Mouse (Mus musculus): ENCODE measurements around the gene Syn1. TPM values are rescaled to one million over a fixed set of nuclear protein-coding genes. Genes with fewer than 3 reads are reported as not detected.

The Syn1 gene
- polyA plus RNA-seq, 1 experiment from 2014 or later: 30.8 TPM

DNA sequence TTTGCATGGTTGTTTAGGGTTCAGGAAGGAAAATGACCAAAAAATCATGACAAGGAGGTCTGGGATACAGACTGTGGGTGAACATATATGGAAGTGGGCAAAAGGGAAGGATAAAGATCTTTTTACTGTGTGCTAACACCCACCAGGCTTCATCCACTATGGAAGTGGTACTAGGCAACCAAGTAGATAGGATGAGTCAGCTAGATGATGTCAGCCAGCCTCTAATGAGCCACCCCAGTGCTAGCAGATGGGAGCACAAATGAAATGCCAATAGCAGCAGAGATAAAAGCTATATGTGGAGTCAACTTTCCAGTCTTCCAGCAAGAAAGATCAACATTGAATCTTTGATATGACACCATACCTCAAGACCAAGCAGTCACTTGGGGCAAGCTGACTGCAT, 5.7 kb downstream of the Syn1 start:
- Histone ChIP-seq H3K4me3 (replicated peaks) (no peak overlapping the region), H3K4me2 (replicated peaks) (no peak overlapping the region), H3K27ac (no peak overlapping the region), H3K9ac (replicated peaks) (no peak overlapping the region), H3K9me3 (no peaks in the 10 kb centered on the region), H3K27me3 (no peaks in the 10 kb centered on the region), H3K4me1 (replicated peaks) (peaks cover 13% of the 10 kb centered on the region; the same call in 1 of the 2 replicates), H3K36me3 (no peaks in the 10 kb centered on the region)
- ATAC-seq: no peak

- 88% methylated on average over 6 of the region's 6 CpGs for WGBS
- H3K9ac ChIP-seq (replicated peaks): no peak overlapping the region
- no peaks in the 10 kb centered on the region for H3K27me3 ChIP-seq
- no peak overlapping the region for H3K4me2 ChIP-seq (replicated peaks)
- peaks cover 9% of the 10 kb centered on the region; the same call in 1 of the 2 replicates for H3K4me1 ChIP-seq (replicated peaks)
- H3K9me3 ChIP-seq: no peaks in the 10 kb centered on the region
- H3K36me3 ChIP-seq: 0 out of 2 replicates have a peak, but pooled peaks cover 5% of the 10 kb centered on the region
- ATAC-seq: no peak
- H3K27ac ChIP-seq: no peak overlapping the region
- no peak overlapping the region for H3K4me3 ChIP-seq (replicated peaks)
Observed at GRCm38 (mm10) chrX:20913726-20914125, 7.1 kb downstream of the Syn1 start.

DNA sequence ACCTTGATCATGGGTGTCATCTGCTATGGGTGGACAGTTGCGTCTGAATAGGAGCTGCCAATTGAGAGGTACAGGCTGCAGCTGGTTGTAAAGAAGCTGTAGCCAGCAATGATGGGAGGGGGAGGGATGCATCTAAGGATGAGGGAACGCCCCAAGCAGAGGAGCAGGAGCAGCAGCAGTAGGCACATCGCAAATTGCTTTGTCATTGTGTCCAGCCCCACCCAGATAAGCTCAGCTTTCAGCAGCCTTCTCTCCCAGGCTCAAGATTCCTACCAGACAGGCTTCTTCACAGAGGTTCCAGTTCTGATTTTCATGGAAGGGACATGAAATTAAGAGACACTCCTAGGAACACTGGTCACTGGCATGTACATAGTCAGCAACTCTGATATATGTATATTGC, 10.7 kb downstream of the Syn1 start:
- no peak for ATAC-seq
- Histone ChIP-seq H3K27ac (no peak overlapping the region), H3K4me2 (replicated peaks) (no peak overlapping the region), H3K27me3 (no peaks in the 10 kb centered on the region), H3K36me3 (peaks cover 14% of the 10 kb centered on the region; the same call in 1 of the 2 replicates), H3K9ac (replicated peaks) (no peak overlapping the region), H3K4me3 (replicated peaks) (no peak overlapping the region), H3K9me3 (no peaks in the 10 kb centered on the region), H3K4me1 (replicated peaks) (no peaks in the 10 kb centered on the region)
- 35% methylated on average over 3 of the region's 3 CpGs for WGBS

GRCm38 (mm10) chrX:20875241-20875640, 45.6 kb downstream of the Syn1 start:
- H3K27ac ChIP-seq: no peak overlapping the region
- H3K4me1 ChIP-seq (replicated peaks): no peaks in the 10 kb centered on the region
- no peaks in the 10 kb centered on the region for H3K9me3 ChIP-seq
- ATAC-seq: no peak
- WGBS: 24% methylated on average over 3 of the region's 3 CpGs
- no peaks in the 10 kb centered on the region for H3K27me3 ChIP-seq
- no peak overlapping the region for H3K4me3 ChIP-seq (replicated peaks)
- no peaks in the 10 kb centered on the region for H3K36me3 ChIP-seq
- no peak overlapping the region for H3K9ac ChIP-seq (replicated peaks)
- H3K4me2 ChIP-seq (replicated peaks): no peak overlapping the region

DNA sequence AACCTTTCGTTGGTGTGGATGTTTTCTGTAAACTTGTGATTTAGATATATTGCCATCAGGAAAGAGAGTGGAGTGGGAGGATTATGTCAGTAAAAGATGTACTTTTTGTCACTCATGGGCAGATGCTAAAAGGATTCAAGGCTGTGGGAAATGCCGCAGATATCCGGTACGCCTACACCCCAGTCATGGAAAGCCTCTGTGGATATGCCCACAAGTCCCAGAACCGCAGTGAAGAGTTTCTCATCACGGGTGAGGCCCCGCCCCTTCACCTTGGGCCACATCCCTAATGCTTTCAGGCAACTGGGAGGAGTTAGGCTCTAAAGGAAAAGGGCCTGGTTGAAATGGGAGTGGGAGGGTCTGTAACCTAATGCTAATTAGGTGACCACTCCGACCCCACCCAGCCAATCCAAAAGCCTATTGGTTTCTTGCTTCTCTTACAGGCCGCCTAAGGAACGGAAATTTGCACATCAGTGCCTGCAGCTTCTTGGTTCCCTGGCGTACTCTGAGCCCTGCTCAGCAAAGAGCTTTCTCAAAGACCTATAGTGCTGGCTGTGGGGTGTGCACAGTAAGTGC, 47.8 kb downstream of the Syn1 start:
- no peak overlapping the region for H3K9ac ChIP-seq (replicated peaks)
- no peak overlapping the region for H3K4me3 ChIP-seq (replicated peaks)
- H3K4me1 ChIP-seq (replicated peaks): no peaks in the 10 kb centered on the region
- no peaks in the 10 kb centered on the region for H3K27me3 ChIP-seq
- no peaks in the 10 kb centered on the region for H3K9me3 ChIP-seq
- no peak overlapping the region for H3K27ac ChIP-seq
- no peak for ATAC-seq
- WGBS: 36% methylated on average over 11 of the region's 11 CpGs
- H3K4me2 ChIP-seq (replicated peaks): no peak overlapping the region
- H3K36me3 ChIP-seq: no peaks in the 10 kb centered on the region

- peak within 1 kb of the TSS; percentile 27 for H3K4me2 ChIP-seq (replicated peaks)
- no peaks in the 10 kb centered on the region for H3K36me3 ChIP-seq
- H3K4me3 ChIP-seq (replicated peaks): no peak within 1 kb of the TSS
- H3K9me3 ChIP-seq: no peaks in the 10 kb centered on the region
- H3K9ac ChIP-seq (replicated peaks): no peak within 1 kb of the TSS
- H3K27ac ChIP-seq: no peak within 1 kb of the TSS
- H3K4me1 ChIP-seq (replicated peaks): no peaks in the 10 kb centered on the region
- WGBS: 27% methylated on average over 18 of the region's 18 CpGs
- no peaks in the 10 kb centered on the region for H3K27me3 ChIP-seq
- peak; percentile 66; the same call in 1 of the 2 replicates for ATAC-seq
Observed at GRCm38 (mm10) chrX:20869962-20870513, 50.8 kb downstream of the Syn1 start, which contains the start of gene Timp1. Gene Timp1, plus strand, starts transcription at chrX:20870166.

- H3K4me1 ChIP-seq (replicated peaks): no peaks in the 10 kb centered on the region
- no peaks in the 10 kb centered on the region for H3K27me3 ChIP-seq
- H3K4me3 ChIP-seq (replicated peaks): no peak overlapping the region
- H3K9me3 ChIP-seq: no peaks in the 10 kb centered on the region
- WGBS: 73% methylated on average over 1 of the region's 1 CpGs
- no peak overlapping the region for H3K9ac ChIP-seq (replicated peaks)
- no peak for ATAC-seq
- no peak overlapping the region for H3K27ac ChIP-seq
- H3K4me2 ChIP-seq (replicated peaks): no peak overlapping the region
- no peaks in the 10 kb centered on the region for H3K36me3 ChIP-seq
Observed at GRCm38 (mm10) chrX:20869203-20869602, 51.6 kb downstream of the Syn1 start.

DNA sequence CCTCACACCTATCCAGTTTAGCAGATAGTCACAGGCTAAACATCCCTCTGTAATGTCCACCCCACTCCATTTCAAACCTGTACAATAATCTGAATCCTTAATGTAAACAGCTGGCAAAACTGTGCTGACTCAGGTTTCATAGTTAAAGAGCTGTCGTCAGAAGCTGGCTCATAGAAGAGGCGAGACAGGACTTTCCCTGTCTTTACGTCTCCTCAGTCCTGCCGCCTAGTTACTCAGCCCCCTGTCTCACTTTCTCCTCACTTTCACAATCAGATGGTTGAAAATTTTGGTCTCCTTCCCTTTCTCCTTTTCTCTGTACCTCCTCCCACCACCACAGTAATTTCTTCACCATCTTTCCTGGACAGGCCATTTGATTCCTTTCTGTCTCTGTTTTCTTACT, 52.7 kb downstream of the Syn1 start:
- no peak for ATAC-seq
- Histone ChIP-seq H3K4me1 (replicated peaks) (no peaks in the 10 kb centered on the region), H3K9me3 (no peaks in the 10 kb centered on the region), H3K36me3 (peaks cover 6% of the 10 kb centered on the region; the same call in 1 of the 2 replicates), H3K27ac (no peak overlapping the region), H3K4me2 (replicated peaks) (no peak overlapping the region), H3K9ac (replicated peaks) (no peak overlapping the region), H3K27me3 (no peaks in the 10 kb centered on the region), H3K4me3 (replicated peaks) (no peak overlapping the region)
- 76% methylated on average over 4 of the region's 4 CpGs for WGBS

DNA sequence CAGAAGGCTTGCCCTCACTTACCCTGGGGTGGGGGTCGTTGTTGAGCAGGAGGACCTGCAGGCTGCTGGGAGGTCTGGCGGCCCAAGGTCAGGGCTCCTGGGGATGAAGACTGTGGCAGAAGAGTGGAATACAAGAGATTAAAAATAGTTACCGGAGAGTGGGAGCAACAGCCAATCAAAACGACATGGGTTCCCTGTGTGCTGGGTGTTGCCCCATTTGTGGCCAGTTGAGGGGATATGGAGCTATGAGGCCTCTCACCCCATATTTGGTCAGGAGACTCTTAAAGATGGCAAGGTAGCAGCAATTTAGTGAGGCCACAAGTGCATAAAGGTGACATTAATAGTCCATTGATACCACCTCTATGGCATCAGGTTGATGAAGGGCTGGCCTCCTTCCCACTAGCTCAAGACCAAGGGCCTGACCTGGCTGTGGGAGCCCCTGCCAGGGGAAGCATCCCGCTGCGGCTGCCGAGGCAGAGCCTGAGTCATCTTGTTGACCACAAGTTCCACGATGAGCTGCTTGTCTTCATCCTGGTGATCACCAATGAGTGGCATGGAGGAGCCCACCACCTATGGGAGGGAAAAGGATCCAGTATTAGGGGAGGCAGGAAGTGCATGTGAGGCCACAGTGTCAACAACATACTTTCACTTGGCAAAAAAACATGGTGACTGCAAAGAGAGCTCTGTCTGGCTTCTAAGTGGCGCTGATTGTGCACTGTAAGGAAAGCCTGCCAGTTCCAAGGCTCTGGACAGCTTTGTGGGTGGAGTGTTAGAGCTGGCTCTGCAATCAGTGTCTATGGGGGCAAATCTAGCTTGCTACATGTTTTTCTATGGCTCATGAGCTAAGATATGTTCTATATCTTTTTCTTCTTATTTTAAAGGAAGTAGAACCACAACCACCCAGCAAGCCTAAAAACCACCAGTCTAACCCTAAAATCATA, 57.4 kb downstream of the Syn1 start:
- Histone ChIP-seq H3K4me1 (replicated peaks) (no peaks in the 10 kb centered on the region), H3K4me3 (replicated peaks) (no peak overlapping the region), H3K27ac (no peak overlapping the region), H3K36me3 (peaks cover 17% of the 10 kb centered on the region), H3K9me3 (no peaks in the 10 kb centered on the region), H3K27me3 (no peaks in the 10 kb centered on the region), H3K4me2 (replicated peaks) (no peak overlapping the region), H3K9ac (replicated peaks) (no peak overlapping the region)
- whole genome bisulfite sequencing: 91% methylated on average over 9 of the region's 9 CpGs
- peak; percentile 7; the same call in 1 of the 2 replicates for ATAC-seq

DNA sequence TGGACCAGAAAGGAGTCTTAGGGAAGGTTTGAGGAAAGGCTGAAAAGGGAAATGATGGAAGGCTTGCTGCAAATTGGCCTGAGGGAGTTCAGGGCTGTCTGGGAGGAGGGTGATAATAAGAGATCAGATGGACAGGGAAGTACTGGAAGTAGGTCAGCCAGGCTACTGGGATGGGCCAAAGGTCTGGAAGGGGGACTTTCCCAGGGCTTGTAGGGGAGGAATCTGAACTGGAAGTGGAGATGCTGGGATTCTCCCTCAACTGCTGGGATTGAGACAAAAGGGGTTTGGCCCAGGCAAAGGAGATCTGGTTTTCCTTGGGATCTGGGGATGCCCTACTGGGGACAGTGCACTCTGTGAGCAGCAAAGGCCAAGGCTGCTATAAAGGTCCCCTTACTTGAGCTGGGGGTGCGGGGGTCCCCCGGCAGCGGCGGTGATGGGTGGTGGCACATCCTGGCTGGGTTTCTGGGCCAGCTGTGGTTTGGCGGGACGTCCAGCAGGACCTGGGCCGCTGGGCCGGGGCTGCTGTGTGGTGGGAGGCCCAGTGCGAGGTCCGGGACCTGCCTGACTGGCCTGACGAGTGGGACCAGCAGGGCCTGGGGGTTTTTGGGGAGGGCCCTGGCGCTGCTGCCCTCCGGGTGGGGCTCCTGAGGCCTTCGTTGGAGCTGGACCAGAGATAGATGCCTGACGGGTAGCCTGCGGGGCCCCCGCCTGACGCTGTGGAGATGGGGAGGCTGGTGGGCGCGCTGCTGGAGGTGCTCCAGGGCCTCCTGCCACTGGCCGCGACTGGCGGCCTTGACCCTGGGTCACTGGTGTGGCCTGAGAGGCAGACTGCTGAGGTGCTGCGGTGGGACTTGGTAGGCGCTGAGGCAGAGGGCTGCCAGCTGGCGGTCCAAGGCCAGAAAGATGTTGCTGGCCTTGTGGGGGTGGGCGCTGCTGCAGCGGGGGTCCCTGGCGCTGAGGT, 58.4 kb downstream of the Syn1 start:
- ATAC-seq: peak; percentile 31; the same call in 1 of the 2 replicates
- no peaks in the 10 kb centered on the region for H3K27me3 ChIP-seq
- no peak overlapping the region for H3K27ac ChIP-seq
- 39% methylated on average over 24 of the region's 29 CpGs for WGBS
- peaks cover 26% of the 10 kb centered on the region for H3K36me3 ChIP-seq
- no peak overlapping the region for H3K4me3 ChIP-seq (replicated peaks)
- no peaks in the 10 kb centered on the region for H3K9me3 ChIP-seq
- H3K4me2 ChIP-seq (replicated peaks): no peak overlapping the region
- no peak overlapping the region for H3K9ac ChIP-seq (replicated peaks)
- no peaks in the 10 kb centered on the region for H3K4me1 ChIP-seq (replicated peaks)

DNA sequence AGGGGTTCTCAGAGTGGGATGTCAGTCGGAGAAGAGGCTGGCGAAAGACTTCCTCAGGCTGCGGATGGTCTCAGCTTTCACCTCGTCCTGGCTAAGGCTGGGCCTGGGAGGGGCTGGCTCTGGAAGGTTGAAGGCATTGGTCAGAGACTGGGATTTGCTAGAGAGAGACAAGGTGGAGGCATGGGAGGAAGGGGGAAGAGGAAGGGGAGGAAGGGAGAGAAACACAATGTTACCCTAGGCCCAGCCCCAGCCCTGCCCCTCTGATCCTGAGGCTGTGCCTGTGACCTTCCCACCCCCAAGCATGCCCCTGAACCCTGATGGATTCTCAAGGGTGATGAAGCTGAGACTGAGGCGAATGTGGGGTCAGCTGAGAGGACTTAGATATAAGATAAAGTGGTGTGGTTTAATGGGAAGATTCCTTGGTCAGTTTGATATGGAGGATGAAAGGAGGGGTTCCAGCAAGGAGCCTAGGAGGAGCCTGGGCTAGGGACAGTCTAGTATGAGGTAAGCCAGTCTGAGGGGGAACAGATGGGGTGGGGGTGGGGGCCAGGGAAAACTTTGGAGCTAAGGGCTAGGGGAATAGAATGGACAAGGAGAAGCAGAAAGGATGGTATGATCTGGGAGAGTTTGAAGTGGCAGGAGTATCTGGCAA, 59.2 kb downstream of the Syn1 start:
- Histone ChIP-seq H3K36me3 (peaks cover 34% of the 10 kb centered on the region), H3K4me3 (replicated peaks) (no peak overlapping the region), H3K4me2 (replicated peaks) (no peak overlapping the region), H3K4me1 (replicated peaks) (no peaks in the 10 kb centered on the region), H3K27ac (no peak overlapping the region), H3K9ac (replicated peaks) (no peak overlapping the region), H3K9me3 (no peaks in the 10 kb centered on the region), H3K27me3 (no peaks in the 10 kb centered on the region)
- no peak for ATAC-seq
- WGBS: 45% methylated on average over 5 of the region's 5 CpGs

All from midbrain, embryonic 13.5 days (tissue).